Mouse (Mus musculus) liver, embryonic 13.5 days (tissue): ENCODE results near the gene Pin1. TPM values are rescaled to one million over a fixed set of nuclear protein-coding genes. Genes with fewer than 3 reads are reported as not detected.
"Not testable (repeated sequence)": the region's sequence is repeated elsewhere in the genome, so short reads cannot be mapped to it uniquely, and the experiment has no call there.

ENCODE experiments used
- ATAC-seq: fragments of 200-750 bp; cut with Nextera tagmentation; 2 replicates; pipeline ENCODE4 v1.8.0; 2017; ENCODE audit warnings: low read depth, mild to moderate bottlenecking, moderate number of reproducible peaks, moderate library complexity
- DNase-seq: peaks from one replicate; pipeline ENCODE4 v3.0.0; 2022
- H3K27ac ChIP-seq: fragments of 300-500 bp; sonication (generic); 2 replicates; pipeline ENCODE4 v1.5.1; 2015; ENCODE audit warnings: moderate library complexity, mild to moderate bottlenecking, inconsistent platforms
- H3K27me3 ChIP-seq: fragments of 300-500 bp; sonication (generic); 2 replicates; pipeline ENCODE4 v1.6.1; 2015; ENCODE audit warnings: mild to moderate bottlenecking, inconsistent platforms
- H3K36me3 ChIP-seq: fragments of 300-500 bp; sonication (generic); 2 replicates; pipeline ENCODE4 v1.6.1; 2015; ENCODE audit warnings: mild to moderate bottlenecking, inconsistent platforms
- H3K4me1 ChIP-seq: fragments of 300-500 bp; sonication (generic); replicated peaks from 2 replicates; pipeline ENCODE4 v1.6.1; 2015; ENCODE audit warnings: inconsistent platforms
- H3K4me2 ChIP-seq: fragments of 300-500 bp; sonication (generic); 2 replicates; pipeline ENCODE4 v1.6.1; 2015; ENCODE audit warnings: inconsistent platforms, mild to moderate bottlenecking, moderate library complexity
- H3K4me3 ChIP-seq: fragments of 300-500 bp; sonication (generic); replicated peaks from 2 replicates; pipeline ENCODE4 v1.5.1; 2015; ENCODE audit warnings: mild to moderate bottlenecking, inconsistent platforms
- H3K9ac ChIP-seq: fragments of 300-500 bp; sonication (generic); 2 replicates; pipeline ENCODE4 v1.6.1; 2015; ENCODE audit warnings: mild to moderate bottlenecking, inconsistent platforms
- H3K9me3 ChIP-seq: fragments of 300-500 bp; sonication (generic); replicated peaks from 2 replicates; pipeline ENCODE4 v1.6.1; 2016; ENCODE audit warnings: inconsistent platforms
- WGBS: fragments of 180-500 bp; shearing (Covaris S2); methylation state at CpG from one replicate; pipeline ENCODE4 v1.1.7; 2015; ENCODE audit not compliant: insufficient replicate concordance; 5-methylcytosine and 5-hydroxymethylcytosine counted together
- polyA plus RNA-seq: library from polyadenylated mRNA; unstranded; fragments of >200 nt; fragmentation: Nextera tagmentation; extraction: Ambion mirVana; gene quantifications from 2 replicates; pipeline ENCODE4 v1.2.1, GENCODE M21; 2015

The Pin1 gene
- polyA plus RNA-seq, 1 experiment from 2014 or later, result 35.3 TPM

GRCm38 (mm10) chr9:20682389-20682722 lies 30.5 kb downstream of the Pin1 start:
- Histone ChIP-seq H3K9me3 (no peaks in the 10 kb centered on the region), H3K36me3 (no peaks in the 10 kb centered on the region), H3K9ac (no peak overlapping the region), H3K27ac (no peak overlapping the region), H3K4me1 (no peaks in the 10 kb centered on the region), H3K4me3 (no peak overlapping the region), H3K27me3 (no peaks in the 10 kb centered on the region), H3K4me2 (no peak overlapping the region)
- WGBS, result 57% methylated on average over 2 of the region's 2 CpGs
- no peak for ATAC-seq
- no peak for DNase-seq

GRCm38 (mm10) chr9:20685081-20685861 lies 33.4 kb downstream of the Pin1 start:
- Histone ChIP-seq H3K36me3 (no peaks in the 10 kb centered on the region), H3K4me1 (no peaks in the 10 kb centered on the region), H3K4me2 (no peak overlapping the region), H3K9me3 (no peaks in the 10 kb centered on the region), H3K27ac (no peak overlapping the region), H3K4me3 (no peak overlapping the region), H3K9ac (no peak overlapping the region), H3K27me3 (no peaks in the 10 kb centered on the region)
- DNase-seq (no peak), ATAC-seq (no peak)
- 41% methylated on average over 17 of the region's 17 CpGs for WGBS

DNA sequence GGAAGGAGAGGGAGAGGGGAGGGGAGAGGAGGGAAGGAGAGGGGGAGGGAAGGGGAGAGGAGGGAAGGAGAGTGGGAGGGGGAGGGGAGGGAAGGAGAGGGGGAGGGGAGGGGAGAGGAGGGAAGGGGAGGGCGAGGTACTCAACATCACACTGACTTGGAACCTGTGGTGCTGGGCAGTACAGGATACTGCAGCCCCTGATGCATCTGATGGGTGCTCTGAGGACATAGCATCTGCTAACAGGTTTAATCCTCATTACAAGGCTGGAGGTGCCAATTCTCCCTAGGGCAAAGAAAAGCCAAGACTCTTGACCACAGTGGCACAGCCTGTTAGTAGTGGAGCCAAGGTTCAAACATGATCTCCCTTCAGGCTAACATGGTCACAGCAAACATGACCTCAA lies 37.5 kb downstream of the Pin1 start:
- ATAC-seq (no peak), DNase-seq (no peak)
- no peak overlapping the region for H3K4me3 ChIP-seq
- no peaks in the 10 kb centered on the region for H3K4me1 ChIP-seq
- H3K27me3 ChIP-seq, result peaks cover 13% of the 10 kb centered on the region
- H3K9ac ChIP-seq, result no peak overlapping the region
- H3K4me2 ChIP-seq, result no peak overlapping the region
- 0% methylated on average over 1 of the region's 1 CpGs for WGBS
- no peaks in the 10 kb centered on the region for H3K36me3 ChIP-seq
- H3K9me3 ChIP-seq, result no peaks in the 10 kb centered on the region
- no peak overlapping the region for H3K27ac ChIP-seq

DNA sequence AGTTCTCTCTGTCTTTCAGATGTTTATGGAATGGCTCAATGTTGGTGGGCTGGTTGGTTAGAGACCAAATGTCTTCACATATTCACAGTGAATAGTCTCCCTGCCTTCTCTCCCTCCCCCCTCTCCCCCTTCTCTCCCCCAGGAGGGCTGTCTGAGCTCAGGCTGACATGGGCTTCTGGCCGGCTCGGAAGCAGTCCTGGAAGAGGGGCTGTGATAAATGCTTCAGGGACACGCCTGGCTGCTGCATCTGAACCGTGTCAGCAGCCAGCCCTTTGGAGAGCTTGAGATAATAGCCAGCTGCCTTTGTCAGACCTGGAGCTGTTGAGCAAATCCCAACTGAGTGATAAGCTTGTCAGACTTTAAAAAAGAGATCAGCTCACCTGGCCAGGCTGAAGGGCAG lies 38.0 kb downstream of the Pin1 start:
- 17% methylated on average over 4 of the region's 4 CpGs for WGBS
- no peak for DNase-seq

GRCm38 (mm10) chr9:20690449-20690848 lies 38.6 kb downstream of the Pin1 start:
- DNase-seq, H3K9me3 ChIP-seq, H3K4me2 ChIP-seq, H3K4me1 ChIP-seq, H3K4me3 ChIP-seq, H3K27ac ChIP-seq, ATAC-seq, H3K9ac ChIP-seq, H3K36me3 ChIP-seq: not testable (repeated sequence)
- 71% methylated on average over 2 of the region's 2 CpGs for WGBS
- H3K27me3 ChIP-seq, result peaks cover 23% of the 10 kb centered on the region

More for the DNA sequence above, 38.0 kb downstream of the Pin1 start:
- no peak overlapping the region for H3K9ac ChIP-seq
- no peaks in the 10 kb centered on the region for H3K9me3 ChIP-seq
- H3K4me2 ChIP-seq, result no peak overlapping the region
- H3K27ac ChIP-seq, result no peak overlapping the region
- no peak for ATAC-seq
- no peaks in the 10 kb centered on the region for H3K36me3 ChIP-seq
- peaks cover 18% of the 10 kb centered on the region for H3K27me3 ChIP-seq
- H3K4me3 ChIP-seq, result no peak overlapping the region
- no peaks in the 10 kb centered on the region for H3K4me1 ChIP-seq

DNA sequence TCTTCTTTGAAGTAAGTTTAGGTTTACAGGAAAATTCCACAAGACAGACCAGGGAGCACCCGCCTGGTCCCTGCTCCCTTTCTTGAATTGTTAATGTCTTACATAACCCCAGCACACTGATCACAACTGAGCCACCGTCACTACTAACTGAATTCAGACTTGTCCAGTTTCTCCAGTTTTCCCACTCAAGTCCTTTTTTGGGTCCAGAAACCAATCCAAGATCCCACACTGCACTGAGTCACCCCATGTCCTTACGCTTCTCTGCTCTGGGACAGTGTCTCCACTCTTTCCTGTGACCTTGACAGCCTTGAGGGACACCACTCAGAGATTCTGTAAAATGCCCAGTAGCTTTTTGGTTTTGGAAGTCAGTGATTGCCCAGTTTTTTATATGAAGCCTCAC lies 41.0 kb downstream of the Pin1 start:
- Histone ChIP-seq H3K4me1 (no peaks in the 10 kb centered on the region), H3K27me3 (peaks cover 39% of the 10 kb centered on the region), H3K4me3 (no peak overlapping the region), H3K9me3 (no peaks in the 10 kb centered on the region), H3K36me3 (no peaks in the 10 kb centered on the region), H3K9ac (no peak overlapping the region), H3K4me2 (no peak overlapping the region), H3K27ac (no peak overlapping the region)
- no peak for ATAC-seq
- whole genome bisulfite sequencing, result 68% methylated on average over 3 of the region's 3 CpGs
- no peak for DNase-seq

- Histone ChIP-seq H3K36me3 (no peaks in the 10 kb centered on the region), H3K27ac (no peak overlapping the region), H3K9ac (no peak overlapping the region), H3K4me1 (no peaks in the 10 kb centered on the region), H3K27me3 (peaks cover 39% of the 10 kb centered on the region), H3K4me2 (peak overlapping the region; percentile 48), H3K9me3 (no peaks in the 10 kb centered on the region), H3K4me3 (peak overlapping the region; percentile 30; the same call in 1 of the 2 replicates)
- WGBS, result 6% methylated on average over 25 of the region's 25 CpGs
- ATAC-seq (no peak), DNase-seq (no peak)
Observed at GRCm38 (mm10) chr9:20694721-20695235, 42.9 kb downstream of the Pin1 start.

- Histone ChIP-seq H3K4me2 (no peak overlapping the region), H3K27ac (no peak overlapping the region), H3K4me3 (no peak overlapping the region), H3K9ac (no peak overlapping the region), H3K27me3 (peaks cover 39% of the 10 kb centered on the region), H3K4me1 (no peaks in the 10 kb centered on the region), H3K9me3 (no peaks in the 10 kb centered on the region), H3K36me3 (no peaks in the 10 kb centered on the region)
- 51% methylated on average over 5 of the region's 5 CpGs for WGBS
- DNase-seq (no peak), ATAC-seq (no peak)
Observed at GRCm38 (mm10) chr9:20696107-20696712, 44.3 kb downstream of the Pin1 start.

- Histone ChIP-seq H3K4me1 (no peaks in the 10 kb centered on the region), H3K36me3 (no peaks in the 10 kb centered on the region), H3K9ac (no peak overlapping the region), H3K4me2 (no peak overlapping the region), H3K4me3 (no peak overlapping the region), H3K27ac (no peak overlapping the region), H3K27me3 (peaks cover 39% of the 10 kb centered on the region), H3K9me3 (no peaks in the 10 kb centered on the region)
- WGBS, result 44% methylated on average over 8 of the region's 8 CpGs
- ATAC-seq (no peak), DNase-seq (no peak)
Observed at GRCm38 (mm10) chr9:20697466-20697865, 45.6 kb downstream of the Pin1 start.

GRCm38 (mm10) chr9:20703832-20704380 lies 52.0 kb downstream of the Pin1 start:
- ATAC-seq (no peak), DNase-seq (no peak)
- Histone ChIP-seq H3K4me1 (no peaks in the 10 kb centered on the region), H3K9me3 (no peaks in the 10 kb centered on the region), H3K9ac (no peak overlapping the region), H3K4me3 (no peak overlapping the region), H3K27me3 (no peaks in the 10 kb centered on the region), H3K4me2 (no peak overlapping the region), H3K36me3 (no peaks in the 10 kb centered on the region), H3K27ac (no peak overlapping the region)
- 57% methylated on average over 8 of the region's 8 CpGs for WGBS

DNA sequence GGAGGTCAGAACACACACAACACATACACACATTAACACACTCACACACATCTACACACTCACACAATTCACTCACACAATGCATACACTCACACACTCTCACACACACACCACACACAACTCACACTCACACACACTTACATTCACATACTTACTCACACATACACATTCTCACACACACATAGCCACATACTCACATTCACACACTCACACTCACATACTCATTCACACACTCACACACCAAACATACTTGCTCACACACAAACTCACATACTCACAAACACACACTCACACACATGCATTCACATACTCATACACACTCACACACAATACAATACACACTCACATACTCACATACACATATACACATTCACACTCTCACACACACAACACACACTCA lies 53.5 kb downstream of the Pin1 start:
- Histone ChIP-seq H3K4me3 (no peak overlapping the region), H3K9ac (no peak overlapping the region), H3K9me3 (no peaks in the 10 kb centered on the region), H3K27ac (no peak overlapping the region), H3K4me2 (no peak overlapping the region), H3K27me3 (no peaks in the 10 kb centered on the region), H3K4me1 (no peaks in the 10 kb centered on the region), H3K36me3 (no peaks in the 10 kb centered on the region)
- ATAC-seq (no peak), DNase-seq (no peak)

DNA sequence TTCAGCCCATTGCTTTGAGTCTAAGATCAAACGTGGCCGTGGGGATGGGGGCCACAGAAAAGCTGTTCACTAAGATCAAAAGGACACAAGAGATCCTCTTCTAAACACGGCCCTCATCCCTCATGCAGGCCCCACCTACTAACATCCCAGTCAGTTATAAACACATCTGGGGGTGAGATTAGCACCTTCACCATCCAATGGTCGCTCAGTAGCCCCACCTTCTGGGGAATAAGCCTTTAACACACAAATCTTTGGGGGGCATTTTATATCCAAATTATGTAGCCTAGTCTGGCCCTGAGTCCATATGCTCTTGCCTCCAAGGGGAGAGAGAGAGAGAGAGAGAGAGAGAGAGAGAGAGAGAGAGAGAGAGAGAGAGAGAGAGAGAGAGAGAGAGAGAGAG lies 54.1 kb downstream of the Pin1 start:
- Histone ChIP-seq H3K9me3 (no peaks in the 10 kb centered on the region), H3K4me2 (no peak overlapping the region), H3K4me1 (no peaks in the 10 kb centered on the region), H3K9ac (no peak overlapping the region), H3K27me3 (no peaks in the 10 kb centered on the region), H3K27ac (no peak overlapping the region), H3K4me3 (no peak overlapping the region), H3K36me3 (no peaks in the 10 kb centered on the region)
- ATAC-seq (no peak), DNase-seq (no peak)
- WGBS, result 25% methylated on average over 4 of the region's 4 CpGs
